Mouse (Mus musculus): ENCODE measurements at regions not wholly inside any gene's neighbourhood (a gene's known extent, or its start where the extent isn't known, plus 50 kb on each side); places are given as distances from the start of the nearest gene placed in this dataset.
A peak's percentile ranks its signal among the peaks of the same experiment; 100 is the strongest.

DNA sequence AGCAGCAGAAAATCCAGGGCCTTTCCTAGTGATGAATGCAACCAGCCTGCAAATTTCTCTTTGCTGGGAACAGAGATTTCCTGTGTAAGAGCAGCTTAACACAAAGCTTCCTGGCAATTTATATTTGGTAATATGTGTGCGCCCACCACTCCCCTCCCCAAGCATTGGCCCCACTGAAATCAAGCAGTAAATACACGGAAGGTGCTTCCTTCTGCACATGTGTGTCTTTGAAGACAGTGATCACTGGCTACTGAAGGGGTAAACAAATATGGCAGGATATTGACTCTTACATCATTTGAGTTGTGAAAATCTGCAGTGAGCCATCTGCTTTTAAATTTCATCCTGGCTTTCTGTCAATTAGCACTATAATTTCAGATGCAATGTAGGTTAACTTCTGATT, 344.5 kb upstream of the Camk1g start:
- TF ChIP-seq CTCF (IDR thresholded peaks at IDR 0.05; ENCODE audit: borderline replicate concordance, extremely low read depth, insufficient read depth, insufficient read length) (no peak), POLR2A (IDR thresholded peaks at IDR 0.05; ENCODE audit: borderline replicate concordance, extremely low read depth, insufficient read depth, insufficient read length, poor library complexity, severe bottlenecking) (no peak)
- DNase-seq (ENCODE audit: low read depth): peak; percentile 74

DNA sequence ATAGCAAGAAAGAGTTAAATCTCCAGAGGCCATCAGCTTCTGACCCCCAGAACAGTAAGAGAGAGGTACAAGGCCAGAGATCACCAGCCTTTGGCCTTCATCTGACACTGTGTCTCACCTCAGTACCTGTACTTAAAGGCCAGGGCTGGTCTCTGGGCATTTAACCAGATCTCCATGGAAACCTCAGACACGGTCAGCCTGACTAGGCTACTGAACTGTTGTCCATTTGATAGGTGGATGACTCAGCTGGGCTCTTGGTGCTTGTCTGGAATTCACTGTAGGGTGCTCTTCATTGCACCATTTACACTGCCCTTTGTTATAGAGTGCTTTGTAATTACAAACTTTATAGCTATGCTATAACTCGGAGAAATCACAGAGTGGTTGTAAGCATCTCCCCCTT, 335.1 kb upstream of the Camk1g start:
- DNase-seq (ENCODE audit: low read depth): no peak
- TF ChIP-seq POLR2A (IDR thresholded peaks at IDR 0.05; ENCODE audit: borderline replicate concordance, extremely low read depth, insufficient read depth, insufficient read length, poor library complexity, severe bottlenecking) (no peak), CTCF (IDR thresholded peaks at IDR 0.05; ENCODE audit: borderline replicate concordance, extremely low read depth, insufficient read depth, insufficient read length) (no peak)

DNA sequence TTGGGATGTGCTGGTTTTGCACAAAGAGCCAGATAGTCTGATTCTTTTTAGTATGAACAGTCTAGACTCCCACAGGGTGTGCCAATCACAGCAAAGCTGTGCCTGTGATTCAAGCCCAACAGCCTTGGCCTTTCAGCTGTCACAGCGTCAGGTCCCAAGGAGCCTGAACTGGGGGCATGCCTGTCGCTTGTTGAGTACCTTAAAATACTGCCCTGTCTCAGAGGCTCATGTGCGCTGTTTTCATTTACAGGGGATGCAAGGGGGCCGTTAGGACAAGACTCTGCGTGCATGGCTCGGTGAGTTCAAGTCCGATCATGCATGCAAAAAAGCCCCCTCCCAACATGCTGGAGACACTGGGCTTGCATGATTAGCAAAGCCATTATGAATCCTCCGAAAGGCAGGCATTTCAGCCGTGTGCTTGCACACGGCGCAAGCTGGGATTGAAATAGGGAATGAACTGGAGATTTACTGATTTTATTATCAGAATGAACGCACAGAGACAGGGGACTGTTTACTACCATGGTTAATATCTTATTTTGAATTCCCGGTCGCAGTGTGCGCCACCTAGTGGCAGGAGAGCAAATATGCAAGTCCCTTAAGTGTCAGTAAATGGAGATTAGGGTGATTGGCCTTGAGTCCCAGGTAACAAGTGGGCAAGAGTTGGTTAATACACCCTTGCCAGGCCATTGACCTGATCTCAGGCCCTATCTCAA, 332.8 kb upstream of the Camk1g start:
- DNase-seq (ENCODE audit: low read depth): peak; percentile 85
- TF ChIP-seq POLR2A (IDR thresholded peaks at IDR 0.05; ENCODE audit: borderline replicate concordance, extremely low read depth, insufficient read depth, insufficient read length, poor library complexity, severe bottlenecking) (no peak), CTCF (IDR thresholded peaks at IDR 0.05; ENCODE audit: borderline replicate concordance, extremely low read depth, insufficient read depth, insufficient read length) (peak; percentile 87)

DNA sequence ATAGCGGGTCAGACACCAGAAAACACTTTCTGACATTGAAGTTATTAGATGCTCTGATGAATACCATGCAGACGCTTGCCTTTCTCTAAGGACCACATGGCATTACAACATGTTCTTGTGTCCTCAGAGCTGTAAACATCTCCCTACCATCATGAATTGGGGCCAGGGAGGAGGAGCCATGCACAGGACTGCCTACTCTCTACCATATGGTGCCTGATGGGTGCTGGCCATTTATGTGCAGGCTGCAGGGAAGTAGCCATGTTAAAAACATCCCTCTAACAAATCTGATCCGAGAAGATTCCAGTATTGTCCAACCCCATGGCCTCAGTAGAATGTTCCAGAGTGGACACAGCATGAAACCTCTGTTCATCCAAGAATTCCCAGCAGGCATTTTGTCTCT, 330.1 kb upstream of the Camk1g start:
- TF ChIP-seq POLR2A (IDR thresholded peaks at IDR 0.05; ENCODE audit: borderline replicate concordance, extremely low read depth, insufficient read depth, insufficient read length, poor library complexity, severe bottlenecking) (no peak), CTCF (IDR thresholded peaks at IDR 0.05; ENCODE audit: borderline replicate concordance, extremely low read depth, insufficient read depth, insufficient read length) (no peak)
- peak; percentile 61 for DNase-seq (ENCODE audit: low read depth)

DNA sequence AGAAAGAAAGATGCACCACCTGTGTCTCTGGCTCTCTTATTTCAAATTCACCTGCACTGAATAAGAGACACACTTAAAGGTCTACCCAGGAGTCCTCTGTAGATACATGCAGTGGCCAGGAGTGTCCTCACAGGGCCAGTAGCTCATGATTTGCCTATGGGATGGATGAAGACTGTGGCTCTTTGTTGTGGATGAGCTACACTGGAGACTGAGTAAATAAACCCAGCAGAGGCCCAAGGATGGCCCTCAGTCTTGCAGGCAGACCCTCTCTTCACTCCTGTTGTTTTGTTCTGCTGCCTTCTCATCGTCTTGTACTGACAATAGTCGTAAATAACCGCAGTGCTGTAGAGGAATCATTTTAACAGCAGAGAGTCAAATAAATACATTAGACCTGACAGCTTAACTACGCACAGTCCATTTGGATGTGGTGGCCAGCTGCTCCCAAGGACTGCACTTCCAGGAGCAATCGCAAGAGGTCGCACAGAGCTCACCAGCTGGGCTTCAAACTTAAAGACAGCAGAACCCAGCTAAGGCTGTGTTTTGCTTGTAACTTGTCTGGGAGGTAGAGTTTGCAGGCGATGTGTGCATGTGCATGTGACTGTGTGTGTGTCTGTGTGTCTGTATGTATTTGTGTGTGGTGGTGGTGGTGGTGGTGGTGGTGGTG, 328.6 kb upstream of the Camk1g start:
- TF ChIP-seq POLR2A (IDR thresholded peaks at IDR 0.05; ENCODE audit: borderline replicate concordance, extremely low read depth, insufficient read depth, insufficient read length, poor library complexity, severe bottlenecking) (no peak), CTCF (IDR thresholded peaks at IDR 0.05; ENCODE audit: borderline replicate concordance, extremely low read depth, insufficient read depth, insufficient read length) (peak; percentile 99)
- DNase-seq (ENCODE audit: low read depth): peak; percentile 93

DNA sequence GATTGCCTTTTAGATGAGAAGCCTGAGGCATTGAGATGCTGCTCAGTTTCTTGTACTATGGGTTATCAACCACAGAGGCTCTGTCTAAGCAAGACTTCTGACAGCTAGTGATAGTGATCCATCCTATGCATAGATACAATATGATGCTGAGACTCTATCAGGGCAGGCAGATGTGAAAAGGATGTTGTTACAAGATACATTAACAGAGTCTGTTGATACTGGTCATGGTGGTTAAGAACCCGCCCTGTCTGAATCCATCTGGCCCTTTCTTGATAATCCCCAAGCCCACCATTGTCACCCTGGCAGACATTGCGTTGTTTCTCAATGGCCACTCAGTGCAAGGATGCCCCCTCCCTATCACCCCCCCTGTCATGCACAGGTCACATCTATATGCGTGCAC, 327.8 kb upstream of the Camk1g start:
- DNase-seq (ENCODE audit: low read depth): no peak
- TF ChIP-seq POLR2A (IDR thresholded peaks at IDR 0.05; ENCODE audit: borderline replicate concordance, extremely low read depth, insufficient read depth, insufficient read length, poor library complexity, severe bottlenecking) (no peak), CTCF (IDR thresholded peaks at IDR 0.05; ENCODE audit: borderline replicate concordance, extremely low read depth, insufficient read depth, insufficient read length) (no peak)

DNA sequence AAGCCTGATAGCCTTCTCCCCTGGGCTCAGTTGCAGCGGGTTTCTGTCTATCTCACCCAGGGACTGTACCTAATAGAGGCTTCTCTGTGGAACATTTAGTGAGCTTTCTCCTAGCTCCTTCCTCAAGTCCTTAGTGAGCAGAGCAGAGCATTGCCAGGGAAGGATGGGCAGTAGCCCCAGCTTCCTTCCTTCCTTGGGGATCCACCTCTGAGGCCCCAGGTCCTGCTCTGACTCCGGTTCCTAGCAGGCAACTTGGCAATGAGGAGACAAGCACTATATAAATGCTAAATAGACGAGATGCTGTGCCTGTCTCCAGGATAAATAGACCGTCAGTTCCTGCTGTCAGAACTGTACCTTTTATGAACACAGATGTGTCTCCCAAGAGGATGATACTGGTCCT, 326.9 kb upstream of the Camk1g start:
- no peak for TF ChIP-seq CTCF (IDR thresholded peaks at IDR 0.05; ENCODE audit: borderline replicate concordance, extremely low read depth, insufficient read depth, insufficient read length)
- TF ChIP-seq POLR2A (IDR thresholded peaks at IDR 0.05; ENCODE audit: borderline replicate concordance, extremely low read depth, insufficient read depth, insufficient read length, poor library complexity, severe bottlenecking): no peak
- DNase-seq (ENCODE audit: low read depth): no peak

DNA sequence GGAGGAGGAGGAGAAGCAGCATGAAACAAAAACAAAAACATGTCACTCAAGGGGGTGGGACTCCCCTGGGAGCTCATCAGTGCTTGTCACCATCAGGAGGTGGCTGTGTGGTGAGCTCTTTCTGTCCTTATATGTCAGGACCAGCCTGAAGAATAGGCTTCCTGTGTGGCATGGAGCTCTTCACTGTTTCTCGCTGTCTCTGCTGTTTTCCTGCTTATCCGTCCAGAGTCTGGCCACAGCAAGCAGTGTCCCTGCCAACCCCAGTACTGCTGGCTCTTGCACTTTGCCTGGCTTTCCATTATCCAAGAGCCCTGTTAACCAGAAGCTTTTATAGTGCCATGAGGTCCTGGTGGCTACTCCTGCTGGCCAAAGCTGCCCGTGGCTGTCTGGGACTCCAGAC, 322.9 kb upstream of the Camk1g start:
- no peak for DNase-seq (ENCODE audit: low read depth)
- no peak for TF ChIP-seq CTCF (IDR thresholded peaks at IDR 0.05; ENCODE audit: borderline replicate concordance, extremely low read depth, insufficient read depth, insufficient read length)
- no peak for TF ChIP-seq POLR2A (IDR thresholded peaks at IDR 0.05; ENCODE audit: borderline replicate concordance, extremely low read depth, insufficient read depth, insufficient read length, poor library complexity, severe bottlenecking)

DNA sequence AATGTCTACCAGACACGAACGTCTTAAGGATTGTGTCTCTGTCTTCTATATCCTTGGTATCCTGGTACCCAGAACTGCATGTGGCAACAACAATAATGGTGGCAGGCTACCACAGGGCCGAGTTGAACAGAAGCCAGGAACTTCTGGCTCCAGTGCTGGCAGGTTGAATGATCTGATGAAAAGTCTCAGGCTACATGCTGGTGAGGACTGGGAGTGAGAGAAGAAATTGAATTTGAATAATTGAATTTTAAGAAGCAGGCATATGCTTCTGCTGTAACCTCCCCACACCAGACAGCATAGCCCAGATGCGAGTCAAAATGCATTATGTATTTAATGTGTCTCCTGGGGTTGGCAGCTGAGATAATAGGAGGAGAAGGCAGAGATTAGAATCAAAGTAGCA, 319.5 kb upstream of the Camk1g start:
- DNase-seq (ENCODE audit: low read depth): peak; percentile 64
- TF ChIP-seq CTCF (IDR thresholded peaks at IDR 0.05; ENCODE audit: borderline replicate concordance, extremely low read depth, insufficient read depth, insufficient read length): no peak
- TF ChIP-seq POLR2A (IDR thresholded peaks at IDR 0.05; ENCODE audit: borderline replicate concordance, extremely low read depth, insufficient read depth, insufficient read length, poor library complexity, severe bottlenecking): no peak

DNA sequence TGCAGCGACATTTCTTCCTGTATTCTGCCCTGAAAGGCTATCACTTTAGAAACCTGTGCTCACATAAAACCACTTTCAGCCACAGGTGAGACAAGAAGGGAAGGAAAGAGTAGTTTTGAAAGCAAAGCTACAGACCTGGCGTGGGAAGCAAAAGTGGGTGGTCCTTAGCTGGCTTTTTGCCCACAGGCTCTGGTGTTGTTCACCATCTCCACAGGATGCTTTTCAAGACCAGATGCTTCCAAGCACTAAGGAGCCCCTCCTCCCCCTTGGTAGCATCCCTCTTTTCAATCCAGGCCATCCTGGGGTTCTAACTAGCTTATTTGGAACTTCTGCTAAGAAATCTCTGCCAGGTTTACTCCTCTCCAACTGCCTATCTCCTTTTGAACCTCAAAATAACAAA, 312.8 kb upstream of the Camk1g start:
- TF ChIP-seq POLR2A (IDR thresholded peaks at IDR 0.05; ENCODE audit: borderline replicate concordance, extremely low read depth, insufficient read depth, insufficient read length, poor library complexity, severe bottlenecking) (no peak), CTCF (IDR thresholded peaks at IDR 0.05; ENCODE audit: borderline replicate concordance, extremely low read depth, insufficient read depth, insufficient read length) (no peak)
- DNase-seq (ENCODE audit: low read depth): peak; percentile 54

DNA sequence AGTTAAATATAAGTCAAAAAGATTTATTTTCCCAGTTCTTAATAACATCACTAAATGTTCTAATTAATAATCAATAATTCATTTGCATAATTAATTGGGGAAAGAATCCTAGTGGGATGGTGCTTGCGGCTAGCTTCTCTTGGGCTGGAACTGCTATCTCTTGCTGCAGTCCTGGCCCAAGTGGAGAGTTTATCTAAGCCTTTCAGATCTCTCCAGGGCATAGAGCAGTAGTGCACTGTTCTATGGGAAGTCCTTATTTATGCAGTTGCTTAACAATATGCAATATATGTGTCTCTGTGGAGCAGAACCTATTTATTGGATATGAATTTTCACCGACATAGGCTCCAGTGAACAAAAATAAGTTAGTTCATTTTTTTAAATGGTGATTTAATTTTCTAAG, 308.4 kb upstream of the Camk1g start:
- TF ChIP-seq CTCF (IDR thresholded peaks at IDR 0.05; ENCODE audit: borderline replicate concordance, extremely low read depth, insufficient read depth, insufficient read length) (no peak), POLR2A (IDR thresholded peaks at IDR 0.05; ENCODE audit: borderline replicate concordance, extremely low read depth, insufficient read depth, insufficient read length, poor library complexity, severe bottlenecking) (no peak)
- DNase-seq (ENCODE audit: low read depth): no peak
